Mouse (Mus musculus): Measurements from ENCODE around the gene Caly.

Gene Caly

GRCm38 (mm10) chr7:140036281-140037170 lies 45.8 kb downstream of the Caly start, which contains the start of the genes Zfp511 and Tubgcp2:
Zfp511 (plus strand) TSS chr7:140036391.
Tubgcp2 (minus strand) TSS chr7:140036669.
- DNase-seq (ENCODE audit: low spot score), result peak; percentile 92

DNA sequence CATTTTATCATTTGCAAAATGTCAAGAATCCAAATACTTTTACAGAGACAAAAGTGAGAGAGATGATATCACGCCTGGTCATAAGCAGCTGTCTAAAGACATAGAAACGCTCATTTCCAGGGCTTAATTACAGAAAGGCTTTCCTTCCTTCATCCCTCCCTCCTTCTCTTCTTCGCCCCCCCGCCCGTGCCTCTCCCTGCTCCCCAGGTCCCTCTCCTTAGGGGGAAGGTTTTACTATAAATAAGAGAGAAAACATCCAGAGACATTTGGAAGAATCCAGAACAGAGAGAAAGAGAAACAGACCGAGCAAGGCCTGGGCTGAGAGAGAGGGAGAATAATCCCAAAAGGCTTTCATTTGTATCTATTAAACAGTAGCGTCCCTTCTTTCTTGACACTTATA lies 46.9 kb downstream of the Caly start:
- peak; percentile 24 for DNase-seq (ENCODE audit: low spot score)

DNA sequence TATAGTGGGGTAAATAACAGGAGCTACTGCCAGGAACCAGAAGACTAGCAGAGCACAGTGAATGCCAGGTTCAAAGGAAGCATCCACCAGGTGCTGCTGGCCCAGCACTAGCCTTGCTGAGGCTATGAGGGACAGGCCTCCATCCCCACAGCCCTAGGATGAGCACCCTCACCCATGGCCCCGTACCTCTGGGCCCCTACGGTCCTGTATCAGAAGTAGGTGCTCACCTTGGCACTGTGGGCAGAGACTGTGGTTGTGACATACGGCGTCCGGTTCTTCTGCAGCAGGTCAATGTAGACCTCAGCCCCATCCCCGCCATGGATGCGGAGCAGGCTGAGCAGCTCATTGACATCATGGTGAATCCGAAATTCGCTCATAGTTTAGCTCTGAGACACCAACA lies 49.0 kb downstream of the Caly start:
- DNase-seq (ENCODE audit: low spot score), result no peak

DNA sequence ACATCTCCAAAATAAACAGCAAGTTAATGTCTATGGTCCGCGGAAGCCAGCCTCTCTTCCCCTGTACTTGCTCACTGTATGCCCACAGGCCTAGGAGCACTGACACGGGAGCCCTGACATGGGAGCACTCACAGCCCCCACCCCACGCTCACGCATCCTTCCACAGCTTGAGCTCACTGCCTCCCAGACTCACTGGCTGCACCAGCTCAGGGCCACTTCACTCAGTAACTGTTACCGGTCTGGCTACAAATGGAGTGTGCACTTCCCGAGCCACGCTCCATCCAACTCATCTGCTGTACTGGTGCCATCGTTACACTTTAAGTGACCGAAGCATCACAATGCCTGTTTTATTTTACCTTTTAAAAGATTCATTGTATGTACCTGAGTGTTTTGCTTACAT lies 50.0 kb downstream of the Caly start:
- DNase-seq (ENCODE audit: low spot score), result no peak

GRCm38 (mm10) chr7:140031771-140032170 lies 50.6 kb downstream of the Caly start:
- DNase-seq (ENCODE audit: low spot score), result no peak

Measured in c-Kit-positive CD71-positive TER-119-positive erythroid progenitor cells, embryonic 14.5 days (primary cell).